Mouse (Mus musculus) CH12.LX (cell line): ENCODE data around the gene Man2b2. TPM values are rescaled to one million over a fixed set of nuclear protein-coding genes. Genes with fewer than 3 reads are reported as not detected.

Experiments used
- DNase-seq: peaks from one replicate; pipeline ENCODE4 v3.0.0-alpha.2; 2013; ENCODE audit errors: extremely low read depth
- H3K27ac ChIP-seq: 2 replicates; pipeline ENCODE4 v1.5.1; 2012; ENCODE audit warnings: low read depth, mild to moderate bottlenecking, control low read depth, moderate library complexity; ENCODE audit not compliant: insufficient read depth
- H3K27me3 ChIP-seq: replicated peaks from 2 replicates; pipeline ENCODE3; 2012; ENCODE audit warnings: inconsistent platforms
- H3K36me3 ChIP-seq, 2 experiments: replicated peaks in 1 of 2; 2 replicates each; pipeline versions ENCODE3 to v1.6.1; 2012; ENCODE audit warnings: inconsistent platforms in 1 of 2, low read length in 1 of 2, mild to moderate bottlenecking in 1 of 2, mixed read lengths in 1 of 2, moderate library complexity in 1 of 2; ENCODE audit not compliant: control insufficient read depth in 1 of 2, insufficient read depth in 1 of 2
- H3K4me1 ChIP-seq, 2 experiments: 2 replicates each; pipeline ENCODE4 v1.6.1; 2012; ENCODE audit warnings: inconsistent platforms in 1 of 2, moderate library complexity in 1 of 2; ENCODE audit not compliant: insufficient read depth in 2 of 2, control insufficient read depth in 1 of 2
- H3K4me2 ChIP-seq: 2 replicates; pipeline ENCODE4 v1.6.1; 2012; ENCODE audit warnings: low read depth, mild to moderate bottlenecking, control low read depth; ENCODE audit not compliant: poor library complexity, insufficient read depth, severe bottlenecking
- H3K4me3 ChIP-seq, 3 experiments: fragments of 150-350 bp in 1 of 3; sonication (generic) in 1 of 3; replicated peaks in 1 of 3; 2 replicates each; pipeline versions ENCODE3 to v1.5.1; 2011 to 2012; ENCODE audit warnings: low read depth in 2 of 3, low read length in 2 of 3, mild to moderate bottlenecking in 2 of 3, moderate library complexity in 2 of 3, control low read depth in 1 of 3, improper control_type of control experiment in 1 of 3, inconsistent platforms in 1 of 3, mixed read lengths in 1 of 3; ENCODE audit not compliant: poor library complexity in 1 of 3
- H3K79me2 ChIP-seq: replicated peaks from 2 replicates; pipeline ENCODE4 v1.6.1; 2012; ENCODE audit warnings: mild to moderate bottlenecking, moderate library complexity; ENCODE audit not compliant: control insufficient read depth, poor library complexity, insufficient read depth, severe bottlenecking; ENCODE audit errors: extremely low read depth
- H3K9ac ChIP-seq: 2 replicates; pipeline ENCODE4 v1.6.1; 2012; ENCODE audit warnings: low read depth, mild to moderate bottlenecking, control low read depth, moderate library complexity; ENCODE audit not compliant: insufficient read depth
- H3K9me3 ChIP-seq: replicated peaks from 2 replicates; pipeline ENCODE3; 2012; ENCODE audit warnings: low read length, inconsistent platforms, mixed read lengths
- E2F4 ChIP-seq: IDR thresholded peaks from 2 replicates; pipeline ENCODE4 v1.6.1; 2011; ENCODE audit warnings: low read depth, low read length, improper control_type of control experiment; ENCODE audit not compliant: insufficient replicate concordance
- EP300 ChIP-seq: IDR thresholded peaks from 2 replicates; pipeline ENCODE4 v1.6.1; 2011; ENCODE audit warnings: low read length, improper control_type of control experiment
- KAT2A ChIP-seq: IDR thresholded peaks from 2 replicates; pipeline ENCODE4 v1.6.1; 2012; ENCODE audit warnings: low read length, improper control_type of control experiment, inconsistent platforms; ENCODE audit not compliant: insufficient replicate concordance
- MAX ChIP-seq: IDR thresholded peaks from 2 replicates; pipeline ENCODE4 v1.6.1; 2011; ENCODE audit warnings: low read length, improper control_type of control experiment
- MAZ ChIP-seq: IDR thresholded peaks from 2 replicates; pipeline ENCODE4 v1.6.1; 2012; ENCODE audit warnings: low read depth, mild to moderate bottlenecking, inconsistent platforms, low read length, improper control_type of control experiment, moderate library complexity
- MEF2A ChIP-seq: IDR thresholded peaks from 2 replicates; pipeline ENCODE4 v1.6.1; 2014; ENCODE audit warnings: low read depth, mild to moderate bottlenecking, inconsistent platforms, low read length, improper control_type of control experiment, borderline replicate concordance
- MXI1 ChIP-seq: IDR thresholded peaks from 2 replicates; pipeline ENCODE4 v1.6.1; 2011; ENCODE audit warnings: mild to moderate bottlenecking, low read depth, low read length, improper control_type of control experiment
- NELFE ChIP-seq: IDR thresholded peaks from 2 replicates; pipeline ENCODE4 v1.6.1; 2011; ENCODE audit warnings: low read depth, low read length, improper control_type of control experiment
- POLR2AphosphoS2 ChIP-seq: IDR thresholded peaks from 2 replicates; pipeline ENCODE4 v1.6.1; 2011; ENCODE audit warnings: low read depth, low read length, improper control_type of control experiment
- RAD21 ChIP-seq: IDR thresholded peaks from 2 replicates; pipeline ENCODE4 v1.6.1; 2011; ENCODE audit warnings: low read depth, mild to moderate bottlenecking, low read length, improper control_type of control experiment, moderate library complexity
- RCOR1 ChIP-seq: conservative IDR thresholded peaks from 2 replicates; pipeline ENCODE4 v1.6.1; 2012; ENCODE audit warnings: low read depth, mild to moderate bottlenecking, inconsistent platforms, low read length, improper control_type of control experiment
- SIN3A ChIP-seq: IDR thresholded peaks from 2 replicates; pipeline ENCODE4 v1.6.1; 2012; ENCODE audit warnings: low read length, improper control_type of control experiment, inconsistent platforms
- TCF12 ChIP-seq: IDR thresholded peaks from 2 replicates; pipeline ENCODE4 v1.6.1; 2014; ENCODE audit warnings: low read depth, mild to moderate bottlenecking, inconsistent platforms, low read length, improper control_type of control experiment
- USF2 ChIP-seq: conservative IDR thresholded peaks from 2 replicates; pipeline ENCODE4 v1.6.1; 2011; ENCODE audit warnings: low read depth, low read length, improper control_type of control experiment
- ZKSCAN1 ChIP-seq: IDR thresholded peaks from 2 replicates; pipeline ENCODE4 v1.6.1; 2012; ENCODE audit warnings: low read depth, inconsistent platforms, low read length, improper control_type of control experiment, borderline replicate concordance
- ZNF384 ChIP-seq: IDR thresholded peaks from 2 replicates; pipeline ENCODE4 v1.6.1; 2012; ENCODE audit warnings: low read depth, low read length, improper control_type of control experiment, inconsistent platforms
- dilution Hi-C: fragments of 300-500 bp; cut with MboI; formaldehyde crosslinking; loops from 2 replicates; pipeline ENCODE4 v1.14.3; 2020; ENCODE audit warnings: low sequenced_read_pairs; ENCODE audit not compliant: extremely low pct_unique_long_range_greater_than_20kb, extremely low pct_ligation_motif_present
- in situ Hi-C: fragments of 300-500 bp; cut with MboI; formaldehyde crosslinking; loops from 3 replicates; pipeline ENCODE4 v1.14.3; 2019; ENCODE audit warnings: low sequenced_read_pairs, low pct_ligation_motif_present, low pct_unique_long_range_greater_than_20kb, mixed read lengths
- polyA plus RNA-seq: library from polyadenylated mRNA; unstranded; fragments of >175 nt; gene quantifications from 2 replicates; pipeline ENCODE4 v1.2.1, GENCODE M21; 2012; ENCODE audit warnings: low read depth; ENCODE audit not compliant: insufficient read length
- total RNA-seq, 2 experiments: library from RNA; depleted of rRNA; stranded (reverse); fragments of 300-350 nt in 1 of 2; fragments of >200 nt in 1 of 2; gene quantifications; 2 replicates each; pipeline ENCODE4 v1.2.3; 2012 to 2014

The Man2b2 gene
- total and polyA plus RNA-seq, 3 experiments: 11.9 to 39.4 (median 29.9) TPM

DNA sequence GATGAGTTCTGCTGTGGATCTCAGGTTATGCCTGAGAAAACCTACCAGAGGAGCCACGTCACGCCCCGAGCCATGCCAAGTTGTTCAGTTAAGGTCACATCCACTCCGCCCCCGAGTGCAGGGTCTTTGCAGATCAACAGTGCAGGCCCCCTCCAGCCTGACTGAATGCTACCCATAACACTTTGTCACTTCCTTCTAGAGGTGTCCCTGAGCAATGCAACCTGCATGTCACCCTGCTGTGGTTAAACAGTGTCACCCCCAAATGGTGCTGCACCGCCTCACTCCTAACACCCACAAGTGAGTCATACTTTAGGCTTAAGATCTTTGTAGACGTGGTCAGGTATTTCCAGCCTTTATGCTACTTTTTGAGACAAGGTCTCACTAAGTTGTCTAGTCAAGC, 9.6 kb upstream of the Man2b2 start:
- Histone ChIP-seq H3K9ac (no peak overlapping the region), H3K9me3 (peaks cover 23% of the 10 kb centered on the region), H3K4me3 (no peak overlapping the region), H3K4me1 (no peaks in the 10 kb centered on the region), H3K27ac (no peak overlapping the region), H3K79me2 (no peaks in the 10 kb centered on the region), H3K36me3 (no peaks in the 10 kb centered on the region), H3K4me2 (no peak overlapping the region), H3K27me3 (peaks cover 75% of the 10 kb centered on the region)
- TF ChIP-seq SIN3A: no peak
- in situ Hi-C loops (no loop called here), dilution Hi-C loops (no loop called here)
- DNase-seq: no peak

DNA sequence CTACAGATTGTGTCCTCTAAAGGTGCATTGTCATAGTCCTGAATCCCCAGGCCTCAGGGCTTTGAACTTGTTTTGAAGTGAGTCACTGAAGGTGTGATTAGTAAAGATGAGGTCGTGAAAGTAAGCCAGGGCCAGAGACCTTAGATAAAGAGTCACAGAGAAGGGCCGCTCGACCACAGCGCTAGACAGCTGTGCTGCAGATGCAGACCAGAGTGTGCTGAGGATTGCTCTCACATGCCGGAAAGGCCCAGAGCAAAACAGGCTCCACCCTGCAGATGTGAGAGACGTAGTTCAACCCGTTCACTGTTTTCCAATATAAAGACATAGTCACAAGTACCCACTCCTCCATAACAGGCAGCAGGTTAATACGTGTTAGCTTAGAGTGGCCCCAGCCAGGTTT, 9.1 kb upstream of the Man2b2 start:
- Histone ChIP-seq H3K4me2 (no peak overlapping the region), H3K9me3 (peaks cover 23% of the 10 kb centered on the region), H3K9ac (no peak overlapping the region), H3K79me2 (no peaks in the 10 kb centered on the region), H3K4me1 (no peaks in the 10 kb centered on the region), H3K27me3 (peaks cover 75% of the 10 kb centered on the region), H3K4me3 (no peak overlapping the region), H3K27ac (no peak overlapping the region), H3K36me3 (no peaks in the 10 kb centered on the region)
- no peak for TF ChIP-seq MXI1
- no peak for TF ChIP-seq MAX
- no peak for TF ChIP-seq USF2
- no peak for TF ChIP-seq RCOR1
- no peak for TF ChIP-seq MEF2A
- no peak for TF ChIP-seq TCF12
- TF ChIP-seq RAD21: no peak
- TF ChIP-seq NELFE: no peak
- no peak for TF ChIP-seq SIN3A
- no peak for TF ChIP-seq E2F4
- TF ChIP-seq ZNF384: no peak
- TF ChIP-seq ZKSCAN1: no peak
- no peak for TF ChIP-seq KAT2A
- TF ChIP-seq MAZ: no peak
- no peak for TF ChIP-seq POLR2AphosphoS2
- dilution Hi-C loops (no loop called here), in situ Hi-C loops (no loop called here)
- DNase-seq: no peak

- Histone ChIP-seq H3K79me2 (no peaks in the 10 kb centered on the region), H3K9me3 (peaks cover 21% of the 10 kb centered on the region), H3K9ac (no peak overlapping the region), H3K4me2 (no peak overlapping the region), H3K27me3 (peaks cover 73% of the 10 kb centered on the region), H3K36me3 (no peaks in the 10 kb centered on the region), H3K27ac (no peak overlapping the region), H3K4me3 (no peak overlapping the region), H3K4me1 (no peaks in the 10 kb centered on the region)
- TF ChIP-seq MAZ: no peak
- no peak for TF ChIP-seq EP300
- in situ Hi-C loops (no loop called here), dilution Hi-C loops (no loop called here)
- no peak for DNase-seq
These were observed 8.6 kb upstream of the Man2b2 start for GRCm38 (mm10) chr5:36839032-36839431.
